In the genomic region with DNA sequence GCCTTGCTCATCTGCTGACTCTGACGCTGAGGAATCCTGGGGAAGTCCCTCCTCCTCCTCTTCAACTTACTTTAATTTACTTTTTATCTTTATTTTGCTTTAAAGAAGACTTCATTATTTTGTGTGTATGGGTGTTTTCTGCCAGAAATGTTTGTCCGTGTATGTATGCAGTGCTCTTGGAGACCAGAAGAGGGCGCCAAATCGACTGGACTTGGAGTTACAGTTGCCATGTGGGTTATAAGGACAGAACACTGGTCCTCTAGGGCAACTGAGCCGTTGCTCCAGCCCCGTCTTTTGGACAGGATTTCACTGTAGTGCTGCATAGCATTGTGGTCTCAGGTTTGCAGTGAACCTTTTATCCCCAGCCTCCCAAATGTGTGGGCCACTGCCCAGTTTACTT, we compare ENCODE assay signal across 17 mouse cellular contexts. TPM values are rescaled to one million over a fixed set of nuclear protein-coding genes. Genes with fewer than 3 reads are reported as not detected.
DNase-seq lines count a peak whose midpoint lies in the region; ATAC-seq and TF ChIP-seq lines count a peak whose summit lies in the region.
"Had no signal": no experiment of that assay in that cellular context is flagged by ENCODE, and none has a peak within 500 bp of the region (broad histone marks: within the 10 kb centered on the region; RNA-seq: fewer than 3 reads in every experiment).

No protein-coding gene starts in this region.

- TF ChIP-seq CTCF in hindbrain, postnatal 0 days (IDR thresholded peaks at IDR 0.05; ENCODE audit: low read depth): peak; percentile 33
- TF ChIP-seq CTCF in liver, postnatal 0 days (IDR thresholded peaks at IDR 0.05; ENCODE audit: low read depth): peak; percentile 56

- H3K4me2 ChIP-seq in hindbrain, postnatal 0 days (ENCODE audit: low read depth, low read length): no peak overlapping the region
- no peak overlapping the region for H3K4me2 ChIP-seq in hindbrain, embryonic 12.5 days (replicated peaks)
- H3K4me2 ChIP-seq in liver, postnatal 0 days (ENCODE audit: low read depth, low read length): no peak overlapping the region
- H3K4me2 ChIP-seq in liver, embryonic 12.5 days: no peak overlapping the region
- H3K4me2 ChIP-seq: intestine, embryonic 15.5 days; limb, embryonic 15.5 days had no signal

- DNase-seq in hindbrain, postnatal 0 days (ENCODE audit: low spot score): no peak
- DNase-seq in liver, postnatal 0 days: no peak
- DNase-seq in ES-CJ7 (ENCODE audit: low read depth, low spot score): peak; percentile 69
- peak; percentile 8 for DNase-seq in embryonic facial prominence, embryonic 10.5 days (ENCODE audit: low spot score)
- no peak for DNase-seq in urinary bladder, postnatal 4 days (ENCODE audit: low spot score in 2 of 2)
- DNase-seq: adrenal gland, postnatal 10 days; B cell, adult 2 months; cerebellum, adult 11-12 months; cerebellum, postnatal 25 days; kidney, postnatal 25 days; right cerebral cortex, postnatal 4 days had no signal

- WGBS in hindbrain, postnatal 0 days: 69% methylated on average over 6 of the region's 6 CpGs
- 70% methylated on average over 6 of the region's 6 CpGs for WGBS in hindbrain, embryonic 12.5 days
- 64% methylated on average over 6 of the region's 6 CpGs for WGBS in liver, postnatal 0 days (ENCODE audit: insufficient replicate concordance)
- 57% methylated on average over 6 of the region's 6 CpGs for WGBS in liver, embryonic 12.5 days (ENCODE audit: insufficient replicate concordance)
- WGBS in embryonic facial prominence, embryonic 10.5 days: 69% methylated on average over 6 of the region's 6 CpGs

- no peak overlapping the region for H3K4me3 ChIP-seq in hindbrain, postnatal 0 days (ENCODE audit: low read length)
- H3K4me3 ChIP-seq in hindbrain, embryonic 12.5 days: no peak overlapping the region
- H3K4me3 ChIP-seq in liver, postnatal 0 days (ENCODE audit: low read depth, low read length): no peak overlapping the region
- no peak overlapping the region for H3K4me3 ChIP-seq in liver, embryonic 12.5 days
- H3K4me3 ChIP-seq in embryonic facial prominence, embryonic 10.5 days: no peak overlapping the region
- H3K4me3 ChIP-seq: intestine, embryonic 15.5 days; limb, embryonic 15.5 days had no signal

- H3K4me1 ChIP-seq in hindbrain, postnatal 0 days (ENCODE audit: insufficient read depth, low read length): no peaks in the 10 kb centered on the region; the same call in 1 of the 2 replicates
- H3K4me1 ChIP-seq in hindbrain, embryonic 12.5 days: peaks cover 6% of the 10 kb centered on the region
- no peaks in the 10 kb centered on the region for H3K4me1 ChIP-seq in liver, postnatal 0 days (ENCODE audit: insufficient read depth)
- H3K4me1 ChIP-seq in liver, embryonic 12.5 days: no peaks in the 10 kb centered on the region
- peaks cover 30% of the 10 kb centered on the region for H3K4me1 ChIP-seq in embryonic facial prominence, embryonic 10.5 days

- TF ChIP-seq EP300 in liver, postnatal 0 days (IDR thresholded peaks at IDR 0.05; ENCODE audit: low read depth): no peak

- no peak for ATAC-seq in hindbrain, postnatal 0 days
- no peak for ATAC-seq in hindbrain, embryonic 12.5 days (ENCODE audit: low FRiP score)
- no peak for ATAC-seq in liver, postnatal 0 days
- ATAC-seq in liver, embryonic 12.5 days: no peak
- ATAC-seq in megakaryocyte, adult 5-6 weeks (ENCODE audit: poor library complexity, severe bottlenecking): no peak
- ATAC-seq: forebrain, embryonic 14.5 days; intestine, embryonic 15.5 days had no signal

- H3K9me3 ChIP-seq in hindbrain, postnatal 0 days (ENCODE audit: low read length): 0 out of 2 replicates have a peak, but pooled peaks cover 2% of the 10 kb centered on the region
- peaks cover 24% of the 10 kb centered on the region for H3K9me3 ChIP-seq in hindbrain, embryonic 12.5 days (replicated peaks)
- peaks cover 8% of the 10 kb centered on the region for H3K9me3 ChIP-seq in liver, postnatal 0 days (ENCODE audit: low read length)
- H3K9me3 ChIP-seq in liver, embryonic 12.5 days (replicated peaks): peaks cover 22% of the 10 kb centered on the region
- peaks cover 24% of the 10 kb centered on the region for H3K9me3 ChIP-seq in embryonic facial prominence, embryonic 10.5 days
- H3K9me3 ChIP-seq: limb, embryonic 15.5 days had no signal

- H3K27me3 ChIP-seq in hindbrain, postnatal 0 days (ENCODE audit: insufficient read depth, low read length): no peaks in the 10 kb centered on the region
- no peaks in the 10 kb centered on the region for H3K27me3 ChIP-seq in hindbrain, embryonic 12.5 days
- H3K27me3 ChIP-seq in liver, postnatal 0 days (ENCODE audit: insufficient read depth, low read length): no peaks in the 10 kb centered on the region
- no peaks in the 10 kb centered on the region; the same call in 1 of the 2 replicates for H3K27me3 ChIP-seq in liver, embryonic 12.5 days (replicated peaks)
- H3K27me3 ChIP-seq in embryonic facial prominence, embryonic 10.5 days (replicated peaks; ENCODE audit: low read depth, poor library complexity, severe bottlenecking): no peaks in the 10 kb centered on the region
- H3K27me3 ChIP-seq: intestine, embryonic 15.5 days; limb, embryonic 15.5 days had no signal

- H3K36me3 ChIP-seq in hindbrain, postnatal 0 days (ENCODE audit: insufficient read depth, low read length): no peaks in the 10 kb centered on the region
- no peaks in the 10 kb centered on the region for H3K36me3 ChIP-seq in hindbrain, embryonic 12.5 days
- H3K36me3 ChIP-seq in liver, postnatal 0 days (replicated peaks; ENCODE audit: insufficient read depth, low read length): no peaks in the 10 kb centered on the region
- no peaks in the 10 kb centered on the region for H3K36me3 ChIP-seq in liver, embryonic 12.5 days
- H3K36me3 ChIP-seq in embryonic facial prominence, embryonic 10.5 days (replicated peaks): 0 out of 2 replicates have a peak, but pooled peaks cover 2% of the 10 kb centered on the region
- H3K36me3 ChIP-seq: intestine, embryonic 15.5 days; limb, embryonic 15.5 days had no signal

- no peak overlapping the region for H3K9ac ChIP-seq in hindbrain, postnatal 0 days (replicated peaks; ENCODE audit: low read length)
- H3K9ac ChIP-seq in hindbrain, embryonic 12.5 days: no peak overlapping the region
- no peak overlapping the region for H3K9ac ChIP-seq in liver, postnatal 0 days (replicated peaks)
- H3K9ac ChIP-seq in liver, embryonic 12.5 days: no peak overlapping the region
- H3K9ac ChIP-seq: intestine, embryonic 15.5 days; limb, embryonic 15.5 days had no signal

- H3K27ac ChIP-seq in hindbrain, postnatal 0 days: no peak overlapping the region
- no peak overlapping the region for H3K27ac ChIP-seq in hindbrain, embryonic 12.5 days
- H3K27ac ChIP-seq in liver, postnatal 0 days (ENCODE audit: low read depth): no peak overlapping the region
- H3K27ac ChIP-seq in liver, embryonic 12.5 days: no peak overlapping the region
- no peak overlapping the region for H3K27ac ChIP-seq in embryonic facial prominence, embryonic 10.5 days (replicated peaks)
- H3K27ac ChIP-seq: intestine, embryonic 15.5 days; limb, embryonic 15.5 days had no signal

RNA-seq across cellular contexts. Expression of a gene that starts 45.7 kb away (rescaled TPM):
- 53.7 TPM in 2 replicates for total RNA-seq in hindbrain, postnatal 0 days (2014; rRNA removed)
- 27.7 and 29.6 TPM in 2 replicates for polyA plus RNA-seq in hindbrain, postnatal 0 days (2015; fragmentation: Nextera tagmentation; extraction: Ambion mirVana)
- 29.7 and 32.1 TPM in 2 replicates for polyA plus RNA-seq in hindbrain, embryonic 12.5 days (2016; fragmentation: Nextera tagmentation; extraction: Ambion mirVana)
- polyA plus RNA-seq in liver, postnatal 0 days (2015; fragmentation: Nextera tagmentation; extraction: Ambion mirVana): 6.0 and 6.2 TPM in 2 replicates
- polyA plus RNA-seq in liver, embryonic 12.5 days (2016; fragmentation: Nextera tagmentation; extraction: Ambion mirVana): 15.5 and 17.1 TPM in 2 replicates
- polyA plus RNA-seq in embryonic facial prominence, embryonic 10.5 days (2016; fragmentation: Nextera tagmentation; extraction: Ambion mirVana): 17.8 and 18.0 TPM in 2 replicates
- 14.7 and 15.7 TPM in 2 replicates for total RNA-seq in megakaryocyte, adult 5-6 weeks (2015)
- total RNA-seq in megakaryocyte, adult 5-6 weeks (2017): 37.9 and 41.6 TPM in 2 replicates

Comparison
In these comparisons a context has a peak if more than half of its experiments do, and no peak if none do; other contexts are left out.
1. DNase-seq: peak in ES-CJ7 (single experiment) and embryonic facial prominence, embryonic 10.5 days (single experiment); none in hindbrain, postnatal 0 days (single experiment), liver, postnatal 0 days (single experiment) and urinary bladder, postnatal 4 days (0 of 2).